Mouse (Mus musculus): ENCODE results near the gene Rfc2. TPM values are rescaled to one million over a fixed set of nuclear protein-coding genes. Genes with fewer than 3 reads are reported as not detected.
A peak's percentile ranks its signal among the peaks of the same experiment; 100 is the strongest.

The Rfc2 gene
- polyA plus RNA-seq, 1 experiment = 58.1 TPM

DNA sequence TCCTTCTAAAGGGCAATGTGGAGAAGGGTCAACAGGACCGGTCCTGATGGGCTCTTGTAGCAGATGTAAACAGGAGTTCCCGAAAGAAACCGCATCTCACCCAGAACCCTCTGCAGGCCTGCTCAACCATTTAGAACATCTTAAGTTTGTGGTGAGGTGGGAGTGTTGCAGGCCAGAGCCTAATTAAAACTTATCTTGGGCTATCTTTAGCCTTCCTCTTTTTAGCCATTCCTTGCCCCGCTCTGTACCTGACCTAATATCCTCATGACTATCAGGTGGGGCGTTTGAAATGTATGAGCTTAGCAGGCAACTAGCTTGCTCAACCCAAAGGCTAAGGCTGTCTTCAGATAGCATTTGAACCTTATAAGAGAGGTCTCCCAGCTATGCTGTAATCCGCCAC, 15.5 kb upstream of the Rfc2 start:
- no peak for DNase-seq (ENCODE audit: low read depth)

DNA sequence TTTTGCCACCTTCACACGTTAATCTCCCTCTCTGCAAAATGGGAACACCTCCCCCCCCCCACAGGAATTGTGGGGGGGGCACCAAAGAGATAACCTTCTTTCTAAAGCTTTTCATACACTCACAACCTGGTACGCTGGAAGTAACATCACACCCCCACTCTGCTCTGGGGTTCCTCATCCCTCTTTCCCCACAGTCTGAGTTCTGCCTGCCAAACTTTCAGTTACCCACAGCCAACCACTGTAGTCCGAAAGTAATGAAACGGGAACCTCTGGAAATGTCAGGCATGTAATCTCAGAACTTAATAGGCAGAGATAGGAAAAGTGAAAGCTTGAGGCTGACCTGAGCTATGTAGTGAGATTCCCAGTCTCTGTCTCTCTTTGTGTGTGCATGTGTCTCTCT, 13.7 kb upstream of the Rfc2 start:
- DNase-seq (ENCODE audit: low read depth) = no peak

- no peak for DNase-seq (ENCODE audit: low read depth)
Observed at GRCm38 (mm10) chr5:134568030-134568429, 13.1 kb upstream of the Rfc2 start.

GRCm38 (mm10) chr5:134568964-134569491, 12.1 kb upstream of the Rfc2 start:
- no peak for DNase-seq (ENCODE audit: low read depth)

GRCm38 (mm10) chr5:134571730-134572507, 9.2 kb upstream of the Rfc2 start:
- DNase-seq (ENCODE audit: low read depth) = no peak

- DNase-seq (ENCODE audit: low read depth) = no peak
Observed at GRCm38 (mm10) chr5:134572508-134573214, 8.5 kb upstream of the Rfc2 start.

DNA sequence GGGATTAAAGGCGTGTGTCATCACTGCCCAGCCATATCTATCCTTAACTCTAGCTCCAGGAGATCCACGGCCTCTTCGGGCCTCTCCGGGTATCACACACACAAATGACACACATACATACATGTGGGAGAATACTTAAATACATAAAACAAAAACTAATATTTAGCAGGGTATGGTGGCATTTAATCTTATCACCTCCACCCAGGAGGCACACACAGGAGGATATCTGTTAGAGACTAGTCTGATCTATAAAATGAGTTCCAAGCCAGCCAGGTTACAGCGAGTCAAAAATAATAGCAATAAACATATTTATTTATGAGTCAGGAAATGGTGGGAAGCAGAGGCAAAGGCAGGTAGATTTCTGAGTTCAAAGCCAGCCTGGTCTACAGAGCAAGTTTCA, 5.3 kb upstream of the Rfc2 start:
- DNase-seq (ENCODE audit: low read depth) = no peak

DNA sequence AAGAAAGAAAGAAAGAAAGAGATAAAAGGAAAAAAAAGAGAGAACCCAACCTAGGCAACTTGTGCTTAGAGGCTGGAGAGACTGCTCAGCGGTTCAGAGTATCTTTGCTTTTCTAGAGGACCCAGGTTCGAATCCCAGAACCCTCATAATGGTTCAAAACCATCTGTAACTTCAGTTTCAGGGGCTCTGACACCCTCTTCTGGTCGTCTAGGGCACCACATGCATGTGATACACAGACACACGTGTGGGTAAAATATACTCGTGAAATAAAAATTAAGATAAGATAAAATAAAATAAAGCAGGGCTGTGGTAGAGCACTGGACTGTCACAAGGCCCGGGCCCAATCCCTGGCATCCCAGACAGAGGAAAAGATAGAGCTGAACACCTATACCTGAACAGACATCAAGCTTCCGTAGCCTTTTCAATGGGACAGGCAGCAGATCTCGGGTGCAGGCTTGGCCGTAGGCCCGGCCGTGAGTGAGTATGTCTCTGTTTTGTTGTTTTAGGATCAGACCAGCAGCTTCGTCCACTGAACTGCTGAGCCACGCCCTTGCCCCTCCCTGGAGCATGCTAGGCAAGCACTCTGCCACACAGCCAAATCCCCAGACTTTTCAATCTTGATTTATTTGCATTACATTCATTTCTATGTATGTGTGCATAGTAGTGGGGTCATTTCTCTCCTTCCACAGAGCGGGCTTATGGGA, 4.5 kb upstream of the Rfc2 start:
- no peak for DNase-seq (ENCODE audit: low read depth)

- peak; percentile 88 for DNase-seq (ENCODE audit: low read depth)
Observed at GRCm38 (mm10) chr5:134577534-134577933, 3.6 kb upstream of the Rfc2 start.

- no peak for DNase-seq (ENCODE audit: low read depth)
Observed at GRCm38 (mm10) chr5:134579135-134579534, 2.0 kb upstream of the Rfc2 start.

GRCm38 (mm10) chr5:134582221-134582907, 1.2 kb downstream of the Rfc2 start:
- DNase-seq (ENCODE audit: low read depth) = no peak

- DNase-seq (ENCODE audit: low read depth) = no peak
Observed at GRCm38 (mm10) chr5:134583006-134583883, 2.1 kb downstream of the Rfc2 start.

DNA sequence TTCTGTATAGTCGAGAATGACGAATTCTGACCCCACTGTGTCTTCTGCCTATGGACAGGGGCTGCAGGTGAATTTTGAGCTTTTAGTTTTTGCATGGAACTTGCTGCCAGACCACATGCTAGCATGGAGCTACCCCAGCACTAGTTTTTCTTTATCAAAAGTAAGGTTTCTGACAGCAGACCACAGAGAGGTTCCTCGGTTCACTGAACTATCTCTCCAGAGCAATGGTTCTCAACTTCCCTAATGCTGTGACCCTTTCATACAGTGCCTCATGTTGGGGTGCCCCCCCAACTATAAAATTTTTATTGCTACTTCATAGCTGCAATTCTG, 2.7 kb downstream of the Rfc2 start:
- DNase-seq (ENCODE audit: low read depth) = no peak

DNA sequence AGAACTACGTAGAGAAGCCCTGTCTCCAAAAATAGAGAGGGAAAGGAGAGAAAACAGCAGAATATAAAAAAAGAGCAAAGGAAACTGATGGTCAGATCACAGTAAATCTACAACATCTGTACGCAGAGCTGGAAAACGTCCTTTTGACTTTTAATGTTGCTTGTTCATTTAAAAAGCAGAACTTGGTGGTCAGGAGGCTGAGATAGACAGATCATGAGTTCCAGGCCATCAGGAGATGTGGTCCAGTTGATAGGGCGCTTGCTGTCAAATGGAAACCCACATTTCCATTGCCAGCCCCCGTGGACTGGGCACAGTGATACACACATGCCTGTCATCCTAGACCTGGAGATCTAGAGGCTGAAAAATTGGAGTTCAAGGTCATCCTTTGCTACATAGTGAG, 3.6 kb downstream of the Rfc2 start:
- no peak for DNase-seq (ENCODE audit: low read depth)

- DNase-seq (ENCODE audit: low read depth) = no peak
Observed at GRCm38 (mm10) chr5:134589900-134590299, 8.7 kb downstream of the Rfc2 start.

GRCm38 (mm10) chr5:134592026-134592581, 10.9 kb downstream of the Rfc2 start:
- DNase-seq (ENCODE audit: low read depth) = no peak

- DNase-seq (ENCODE audit: low read depth) = no peak
Observed at GRCm38 (mm10) chr5:134593093-134593492, 11.9 kb downstream of the Rfc2 start.

DNA sequence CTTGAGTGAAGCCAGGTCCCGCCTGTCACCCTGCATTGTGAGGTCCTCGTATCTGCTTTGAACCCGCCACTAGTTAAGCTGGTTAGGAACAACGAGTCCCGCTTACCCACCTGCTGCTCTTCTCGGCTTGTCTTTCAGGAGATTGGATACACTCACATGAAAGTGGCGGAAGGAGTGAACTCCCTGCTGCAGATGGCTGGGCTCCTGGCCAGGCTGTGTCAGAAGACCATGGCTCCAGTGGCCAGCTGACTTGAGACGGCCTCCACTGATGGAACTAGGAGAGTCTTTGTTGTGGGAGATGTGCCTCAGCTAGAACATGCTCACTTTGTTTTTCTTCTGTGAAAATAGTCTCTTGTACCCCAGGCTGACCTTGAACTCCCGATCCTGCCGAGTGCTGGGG, 16.5 kb downstream of the Rfc2 start:
- DNase-seq (ENCODE audit: low read depth) = no peak

DNA sequence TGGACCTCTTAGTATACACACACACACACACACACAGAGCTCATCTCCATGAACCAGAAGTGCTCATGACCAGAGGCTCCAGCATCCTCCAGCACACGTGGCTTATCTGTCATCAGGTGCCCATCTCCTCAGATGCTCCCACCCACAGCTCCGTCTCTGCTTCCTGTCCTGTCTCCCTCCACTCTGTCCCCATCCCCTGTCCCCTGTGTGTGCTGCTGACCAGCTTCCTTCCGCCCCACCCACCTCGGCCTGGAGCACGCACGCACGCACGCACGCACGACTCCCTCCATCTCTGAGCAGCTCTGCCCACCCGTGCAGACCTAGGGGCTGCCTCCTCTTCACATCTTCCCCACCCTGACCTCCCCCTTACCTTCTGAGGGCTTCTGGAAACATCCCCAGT, 23.2 kb downstream of the Rfc2 start:
- no peak for DNase-seq (ENCODE audit: low read depth)

GRCm38 (mm10) chr5:134606314-134606713, 25.1 kb downstream of the Rfc2 start:
- DNase-seq (ENCODE audit: low read depth) = no peak

- DNase-seq (ENCODE audit: low read depth) = no peak
Observed at GRCm38 (mm10) chr5:134607121-134607520, 26.0 kb downstream of the Rfc2 start.
